Mouse (Mus musculus): ENCODE measurements at regions not wholly inside any gene's neighbourhood (a gene's known extent, or its start where the extent isn't known, plus 50 kb on each side); places are given as distances from the start of the nearest gene placed in this dataset.

- TF ChIP-seq MYOG (IDR thresholded peaks at IDR 0.05; ENCODE audit: control insufficient read depth, extremely low read depth, insufficient read length), result no peak
- no peak for TF ChIP-seq CTCF (IDR thresholded peaks at IDR 0.05; ENCODE audit: control insufficient read depth, insufficient read depth, insufficient read length)
- no peak for TF ChIP-seq FOSL1 (IDR thresholded peaks at IDR 0.05; ENCODE audit: insufficient read depth, low read length, poor library complexity, severe bottlenecking)
- no peak for TF ChIP-seq MYOD1 (IDR thresholded peaks at IDR 0.05; ENCODE audit: control insufficient read depth, insufficient read length, low read depth)
- TF ChIP-seq MAX (IDR thresholded peaks at IDR 0.05), result no peak
- TF ChIP-seq CEBPB (IDR thresholded peaks at IDR 0.05; ENCODE audit: low read depth), result no peak
- TF ChIP-seq USF1 (IDR thresholded peaks at IDR 0.05; ENCODE audit: low read depth), result no peak
- Histone ChIP-seq H3K79me2 (ENCODE audit: control insufficient read depth, insufficient read depth) (no peaks in the 10 kb centered on the region), H3ac (ENCODE audit: control insufficient read depth, insufficient read length, low read depth) (no peak overlapping the region), H3K36me3 (ENCODE audit: control insufficient read depth, insufficient read depth) (no peaks in the 10 kb centered on the region), H3K79me3 (ENCODE audit: low read depth) (no peaks in the 10 kb centered on the region), H3K27me3 (ENCODE audit: control insufficient read depth, insufficient read depth, insufficient read length) (no peaks in the 10 kb centered on the region), H3K4me3 (ENCODE audit: insufficient read depth, poor library complexity, severe bottlenecking) (no peak overlapping the region)
Measured at GRCm38 (mm10) chr13:112019575-112019974, 210.8 kb upstream of the Map3k1 start.

GRCm38 (mm10) chr13:112023171-112023570 lies 214.4 kb upstream of the Map3k1 start:
- Histone ChIP-seq H3K4me3 (ENCODE audit: insufficient read depth, poor library complexity, severe bottlenecking) (no peak overlapping the region), H3K79me2 (ENCODE audit: control insufficient read depth, insufficient read depth) (no peaks in the 10 kb centered on the region), H3K36me3 (ENCODE audit: control insufficient read depth, insufficient read depth) (no peaks in the 10 kb centered on the region), H3ac (ENCODE audit: control insufficient read depth, insufficient read length, low read depth) (no peak overlapping the region), H3K79me3 (ENCODE audit: low read depth) (no peaks in the 10 kb centered on the region), H3K27me3 (ENCODE audit: control insufficient read depth, insufficient read depth, insufficient read length) (no peaks in the 10 kb centered on the region)
- TF ChIP-seq MYOD1 (IDR thresholded peaks at IDR 0.05; ENCODE audit: control insufficient read depth, insufficient read length, low read depth) (no peak), MAX (IDR thresholded peaks at IDR 0.05) (no peak), CTCF (IDR thresholded peaks at IDR 0.05; ENCODE audit: control insufficient read depth, insufficient read depth, insufficient read length) (no peak), FOSL1 (IDR thresholded peaks at IDR 0.05; ENCODE audit: insufficient read depth, low read length, poor library complexity, severe bottlenecking) (no peak), MYOG (IDR thresholded peaks at IDR 0.05; ENCODE audit: control insufficient read depth, extremely low read depth, insufficient read length) (no peak), CEBPB (IDR thresholded peaks at IDR 0.05; ENCODE audit: low read depth) (no peak), USF1 (IDR thresholded peaks at IDR 0.05; ENCODE audit: low read depth) (no peak)

- Histone ChIP-seq H3ac (ENCODE audit: control insufficient read depth, insufficient read length, low read depth) (no peak overlapping the region), H3K36me3 (ENCODE audit: control insufficient read depth, insufficient read depth) (no peaks in the 10 kb centered on the region), H3K79me3 (ENCODE audit: low read depth) (no peaks in the 10 kb centered on the region), H3K4me3 (ENCODE audit: insufficient read depth, poor library complexity, severe bottlenecking) (no peak overlapping the region), H3K27me3 (ENCODE audit: control insufficient read depth, insufficient read depth, insufficient read length) (no peaks in the 10 kb centered on the region), H3K79me2 (ENCODE audit: control insufficient read depth, insufficient read depth) (no peaks in the 10 kb centered on the region)
- TF ChIP-seq MYOG (IDR thresholded peaks at IDR 0.05; ENCODE audit: control insufficient read depth, extremely low read depth, insufficient read length) (no peak), USF1 (IDR thresholded peaks at IDR 0.05; ENCODE audit: low read depth) (no peak), MYOD1 (IDR thresholded peaks at IDR 0.05; ENCODE audit: control insufficient read depth, insufficient read length, low read depth) (no peak), MAX (IDR thresholded peaks at IDR 0.05) (no peak), FOSL1 (IDR thresholded peaks at IDR 0.05; ENCODE audit: insufficient read depth, low read length, poor library complexity, severe bottlenecking) (no peak), CTCF (IDR thresholded peaks at IDR 0.05; ENCODE audit: control insufficient read depth, insufficient read depth, insufficient read length) (no peak), CEBPB (IDR thresholded peaks at IDR 0.05; ENCODE audit: low read depth) (no peak)
Measured at GRCm38 (mm10) chr13:112024667-112025585, 216.1 kb upstream of the Map3k1 start.

GRCm38 (mm10) chr13:112025586-112025950 lies 216.8 kb upstream of the Map3k1 start:
- Histone ChIP-seq H3K79me2 (ENCODE audit: control insufficient read depth, insufficient read depth) (no peaks in the 10 kb centered on the region), H3ac (ENCODE audit: control insufficient read depth, insufficient read length, low read depth) (no peak overlapping the region), H3K27me3 (ENCODE audit: control insufficient read depth, insufficient read depth, insufficient read length) (no peaks in the 10 kb centered on the region), H3K36me3 (ENCODE audit: control insufficient read depth, insufficient read depth) (no peaks in the 10 kb centered on the region), H3K79me3 (ENCODE audit: low read depth) (no peaks in the 10 kb centered on the region), H3K4me3 (ENCODE audit: insufficient read depth, poor library complexity, severe bottlenecking) (no peak overlapping the region)
- TF ChIP-seq CEBPB (IDR thresholded peaks at IDR 0.05; ENCODE audit: low read depth) (no peak), MYOG (IDR thresholded peaks at IDR 0.05; ENCODE audit: control insufficient read depth, extremely low read depth, insufficient read length) (no peak), MYOD1 (IDR thresholded peaks at IDR 0.05; ENCODE audit: control insufficient read depth, insufficient read length, low read depth) (no peak), FOSL1 (IDR thresholded peaks at IDR 0.05; ENCODE audit: insufficient read depth, low read length, poor library complexity, severe bottlenecking) (no peak), CTCF (IDR thresholded peaks at IDR 0.05; ENCODE audit: control insufficient read depth, insufficient read depth, insufficient read length) (no peak), MAX (IDR thresholded peaks at IDR 0.05) (no peak), USF1 (IDR thresholded peaks at IDR 0.05; ENCODE audit: low read depth) (no peak)

- Histone ChIP-seq H3K4me3 (ENCODE audit: insufficient read depth, poor library complexity, severe bottlenecking) (no peak overlapping the region), H3K36me3 (ENCODE audit: control insufficient read depth, insufficient read depth) (no peaks in the 10 kb centered on the region), H3ac (ENCODE audit: control insufficient read depth, insufficient read length, low read depth) (no peak overlapping the region), H3K79me3 (ENCODE audit: low read depth) (no peaks in the 10 kb centered on the region), H3K27me3 (ENCODE audit: control insufficient read depth, insufficient read depth, insufficient read length) (no peaks in the 10 kb centered on the region), H3K79me2 (ENCODE audit: control insufficient read depth, insufficient read depth) (no peaks in the 10 kb centered on the region)
- no peak for TF ChIP-seq MYOG (IDR thresholded peaks at IDR 0.05; ENCODE audit: control insufficient read depth, extremely low read depth, insufficient read length)
Measured at GRCm38 (mm10) chr13:112027736-112028135, 218.9 kb upstream of the Map3k1 start.
